Mouse (Mus musculus) E14TG2a.4 (cell line): Measurements from ENCODE around the gene 4930522L14Rik.
"Not testable (repeated sequence)": the region's sequence is repeated elsewhere in the genome, so short reads cannot be mapped to it uniquely, and the experiment has no call there.

Experiments used
- CTCF ChIP-seq: conservative IDR thresholded peaks from 2 replicates; pipeline ENCODE4 v1.5.1; 2014; ENCODE audit warnings: low read length
- NANOG ChIP-seq: IDR thresholded peaks from 2 replicates; pipeline ENCODE4 v1.6.1; 2014; ENCODE audit warnings: borderline replicate concordance, low read length, mixed read lengths

DNA sequence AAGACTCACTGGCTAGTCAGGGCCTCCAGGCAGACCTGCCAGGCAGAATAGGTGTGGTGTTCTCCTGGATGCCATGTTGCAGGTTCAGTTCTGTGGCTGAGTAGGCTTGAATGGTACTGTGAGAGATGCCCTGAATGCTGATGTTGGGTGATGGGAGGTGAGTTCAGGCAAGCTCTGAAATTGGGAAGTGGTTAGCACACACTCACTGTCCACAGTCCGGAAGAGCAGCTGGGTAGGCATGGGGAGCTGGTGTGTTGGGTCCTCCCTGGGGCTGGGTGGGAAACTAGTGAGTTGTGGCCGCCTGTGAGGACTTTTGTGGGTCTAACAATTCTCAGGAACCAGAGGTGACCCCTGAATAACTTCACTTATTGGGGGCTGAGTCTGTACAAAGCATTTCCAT lies 48.3 kb upstream of the 4930522L14Rik start:
- not testable (repeated sequence) for TF ChIP-seq CTCF, NANOG
